Comparison of ENCODE assay signal across 8 mouse cellular contexts in genomic region chr11:98902621-98903245, GRCm38 (mm10). TPM values are rescaled to one million over a fixed set of nuclear protein-coding genes. Genes with fewer than 3 reads are reported as not detected.
DNase-seq lines count a peak whose midpoint lies in the region; ATAC-seq lines count a peak whose summit lies in the region.
"Had no signal": no experiment of that assay in that cellular context is flagged by ENCODE, and none has a peak within 500 bp of the region (broad histone marks: within the 10 kb centered on the region; RNA-seq: fewer than 3 reads in every experiment).

No protein-coding gene starts in this region.

- no peaks in the 10 kb centered on the region for H3K27me3 ChIP-seq in hindbrain, embryonic 12.5 days
- H3K27me3 ChIP-seq in hindbrain, embryonic 14.5 days (ENCODE audit: control insufficient read depth, insufficient read depth, low read length): no peaks in the 10 kb centered on the region
- no peaks in the 10 kb centered on the region for H3K27me3 ChIP-seq in forebrain, embryonic 15.5 days
- no peaks in the 10 kb centered on the region for H3K27me3 ChIP-seq in midbrain, embryonic 13.5 days

- peak overlapping the region; percentile 49; the same call in 1 of the 2 replicates for H3K27ac ChIP-seq in hindbrain, embryonic 12.5 days
- H3K27ac ChIP-seq in hindbrain, embryonic 14.5 days: no peak overlapping the region
- 0 out of 2 replicates have a peak overlapping the region, but pooled peaks have one; percentile 5 for H3K27ac ChIP-seq in forebrain, embryonic 15.5 days (replicated peaks)
- H3K27ac ChIP-seq in midbrain, embryonic 13.5 days: 0 out of 2 replicates have a peak overlapping the region, but pooled peaks have one; percentile 30

- peak overlapping the region; percentile 8; the same call in 1 of the 2 replicates for H3K9ac ChIP-seq in hindbrain, embryonic 12.5 days
- no peak overlapping the region; the same call in 1 of the 2 replicates for H3K9ac ChIP-seq in hindbrain, embryonic 14.5 days
- H3K9ac ChIP-seq in forebrain, embryonic 15.5 days (replicated peaks): no peak overlapping the region
- H3K9ac ChIP-seq in midbrain, embryonic 13.5 days (replicated peaks): peak overlapping the region; percentile 32

- peak overlapping the region; percentile 17; the same call in 1 of the 2 replicates for H3K4me2 ChIP-seq in hindbrain, embryonic 12.5 days (replicated peaks)
- no peak overlapping the region for H3K4me2 ChIP-seq in hindbrain, embryonic 14.5 days (replicated peaks)
- H3K4me2 ChIP-seq in forebrain, embryonic 15.5 days (replicated peaks): no peak overlapping the region
- H3K4me2 ChIP-seq in midbrain, embryonic 13.5 days (replicated peaks): no peak overlapping the region

- peaks cover 15% of the 10 kb centered on the region for H3K4me1 ChIP-seq in hindbrain, embryonic 12.5 days
- H3K4me1 ChIP-seq in hindbrain, embryonic 14.5 days (replicated peaks; ENCODE audit: control insufficient read depth, insufficient read depth, low read length): peaks cover 4% of the 10 kb centered on the region; the same call in 1 of the 2 replicates
- H3K4me1 ChIP-seq in forebrain, embryonic 15.5 days: no peaks in the 10 kb centered on the region
- peaks cover 15% of the 10 kb centered on the region for H3K4me1 ChIP-seq in midbrain, embryonic 13.5 days (replicated peaks)

- 5% methylated on average over 10 of the region's 10 CpGs for WGBS in hindbrain, embryonic 12.5 days
- WGBS in hindbrain, embryonic 14.5 days: 12% methylated on average over 10 of the region's 10 CpGs
- whole genome bisulfite sequencing in forebrain, embryonic 15.5 days: 17% methylated on average over 10 of the region's 10 CpGs
- 6% methylated on average over 10 of the region's 10 CpGs for WGBS in midbrain, embryonic 13.5 days

- peaks cover 47% of the 10 kb centered on the region for H3K36me3 ChIP-seq in hindbrain, embryonic 12.5 days
- peaks cover 76% of the 10 kb centered on the region for H3K36me3 ChIP-seq in hindbrain, embryonic 14.5 days (replicated peaks; ENCODE audit: control insufficient read depth, insufficient read depth)
- peaks cover 42% of the 10 kb centered on the region for H3K36me3 ChIP-seq in forebrain, embryonic 15.5 days
- peaks cover 41% of the 10 kb centered on the region for H3K36me3 ChIP-seq in midbrain, embryonic 13.5 days

- ATAC-seq in hindbrain, embryonic 12.5 days (ENCODE audit: low FRiP score): no peak
- ATAC-seq in hindbrain, embryonic 14.5 days (ENCODE audit: low FRiP score): no peak
- no peak for ATAC-seq in forebrain, embryonic 15.5 days (replicated peaks)
- no peak for ATAC-seq in midbrain, embryonic 13.5 days

- H3K4me3 ChIP-seq in hindbrain, embryonic 12.5 days: no peak overlapping the region
- no peak overlapping the region for H3K4me3 ChIP-seq in hindbrain, embryonic 14.5 days (replicated peaks; ENCODE audit: low read length)
- H3K4me3 ChIP-seq in forebrain, embryonic 15.5 days: no peak overlapping the region
- no peak overlapping the region for H3K4me3 ChIP-seq in midbrain, embryonic 13.5 days (replicated peaks)

- no peak for DNase-seq in hindbrain, embryonic 14.5 days (ENCODE audit: low spot score)
- DNase-seq in ZHBTc4 (ENCODE audit: low read depth, low spot score): peak; percentile 66
- no peak for DNase-seq in urinary bladder, adult 2 months (ENCODE audit: low spot score)
- no peak for DNase-seq in adrenal gland, adult 8-10 months
- DNase-seq: kidney, adult 11 months had no signal

- H3K9me3 ChIP-seq in hindbrain, embryonic 12.5 days (replicated peaks): no peaks in the 10 kb centered on the region
- no peaks in the 10 kb centered on the region for H3K9me3 ChIP-seq in hindbrain, embryonic 14.5 days (ENCODE audit: control insufficient read depth, low read length)
- no peaks in the 10 kb centered on the region for H3K9me3 ChIP-seq in forebrain, embryonic 15.5 days
- H3K9me3 ChIP-seq in midbrain, embryonic 13.5 days: no peaks in the 10 kb centered on the region

RNA-seq across cellular contexts. Expression of gene Cdc6, which starts 4.9 kb away (rescaled TPM):
- 19.0 and 20.2 TPM in 2 replicates for polyA plus RNA-seq in hindbrain, embryonic 12.5 days (2016; fragmentation: Nextera tagmentation; extraction: Ambion mirVana)
- polyA plus RNA-seq in hindbrain, embryonic 14.5 days (2014; fragmentation: Nextera tagmentation; extraction: Ambion mirVana): 4.3 and 5.2 TPM in 2 replicates
- 11.2 and 12.1 TPM in 2 replicates for polyA plus RNA-seq in forebrain, embryonic 15.5 days (2015; fragmentation: Nextera tagmentation; extraction: Ambion mirVana)
- 10.6 and 11.3 TPM in 2 replicates for polyA plus RNA-seq in midbrain, embryonic 13.5 days (2015; fragmentation: Nextera tagmentation; extraction: Ambion mirVana)
- polyA plus RNA-seq in urinary bladder, adult 2 months (2012; rRNA removed): 2.7 and 3.8 TPM in 2 replicates
- under 1 TPM; 0.20 to 0.95 (median 0.72) TPM for total RNA-seq in adrenal gland, adult 8-10 months (2022)

RNA-seq across cellular contexts. Expression of gene Rara, which starts 24.9 kb away (rescaled TPM):
- 38.6 and 46.9 TPM in 2 replicates for polyA plus RNA-seq in hindbrain, embryonic 12.5 days (2016; fragmentation: Nextera tagmentation; extraction: Ambion mirVana)
- 18.4 and 18.7 TPM in 2 replicates for polyA plus RNA-seq in hindbrain, embryonic 14.5 days (2014; fragmentation: Nextera tagmentation; extraction: Ambion mirVana)
- polyA plus RNA-seq in forebrain, embryonic 15.5 days (2015; fragmentation: Nextera tagmentation; extraction: Ambion mirVana): 9.2 and 9.9 TPM in 2 replicates
- 7.5 and 9.1 TPM in 2 replicates for polyA plus RNA-seq in midbrain, embryonic 13.5 days (2015; fragmentation: Nextera tagmentation; extraction: Ambion mirVana)
- polyA plus RNA-seq in urinary bladder, adult 2 months (2012; rRNA removed): 8.5 and 13.7 TPM in 2 replicates
- 10 to 100 TPM; 21.3 to 36.8 (median 30.8) TPM for total RNA-seq in adrenal gland, adult 8-10 months (2022)

RNA-seq across cellular contexts. Expression of gene Wipf2, which starts 39.3 kb away (rescaled TPM):
- polyA plus RNA-seq in hindbrain, embryonic 12.5 days (2016; fragmentation: Nextera tagmentation; extraction: Ambion mirVana): 4.7 and 5.0 TPM in 2 replicates
- polyA plus RNA-seq in hindbrain, embryonic 14.5 days (2014; fragmentation: Nextera tagmentation; extraction: Ambion mirVana): 4.7 and 4.8 TPM in 2 replicates
- 4.4 and 5.1 TPM in 2 replicates for polyA plus RNA-seq in forebrain, embryonic 15.5 days (2015; fragmentation: Nextera tagmentation; extraction: Ambion mirVana)
- 4.9 and 5.2 TPM in 2 replicates for polyA plus RNA-seq in midbrain, embryonic 13.5 days (2015; fragmentation: Nextera tagmentation; extraction: Ambion mirVana)
- polyA plus RNA-seq in urinary bladder, adult 2 months (2012; rRNA removed): 19.2 and 26.0 TPM in 2 replicates
- total RNA-seq in adrenal gland, adult 8-10 months (2022): 10 to 100 TPM; 20.4 to 26.7 (median 23.5) TPM

Comparison
In these comparisons a context has a peak if more than half of its experiments do, and no peak if none do; other contexts are left out.
1. H3K9ac ChIP-seq: peak in hindbrain, embryonic 12.5 days (single experiment) and midbrain, embryonic 13.5 days (single experiment); none in hindbrain, embryonic 14.5 days (single experiment) and forebrain, embryonic 15.5 days (single experiment).